Mouse (Mus musculus) hindlimb bud, embryonic 11.5 days (tissue): ENCODE measurements at regions not wholly inside any gene's neighbourhood (a gene's known extent, or its start where the extent isn't known, plus 50 kb on each side); places are given as distances from the start of the nearest gene placed in this dataset.

Experiments
- DNase-seq: peaks from one replicate; pipeline ENCODE4 v3.0.0-alpha.2; 2012; ENCODE audit warnings: low read depth, low spot score; ENCODE audit errors: extremely low spot score

DNA sequence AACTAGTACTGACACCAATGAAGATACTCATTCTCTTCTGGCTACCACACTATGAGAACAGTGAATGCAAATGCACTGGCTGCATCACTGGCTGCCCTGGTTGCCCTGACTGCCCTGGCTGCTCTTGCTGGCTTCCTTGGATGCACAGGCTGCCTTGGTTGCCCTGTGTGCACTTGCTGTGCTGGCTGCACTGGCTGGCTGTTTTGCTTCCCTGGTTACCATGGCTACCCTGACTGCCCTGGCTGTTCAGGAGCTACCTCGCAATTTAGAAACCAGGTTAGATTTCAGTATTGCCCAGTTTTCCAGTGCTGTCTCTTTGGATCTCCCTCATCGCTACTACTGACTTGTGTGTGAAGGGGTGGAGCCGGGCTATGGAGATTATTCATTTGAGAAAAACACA is 175.7 kb downstream of the Fat4 start:
- no peak for DNase-seq

- DNase-seq, result no peak
Observed at GRCm38 (mm10) chr3:39065457-39065856, 178.7 kb downstream of the Fat4 start.

DNA sequence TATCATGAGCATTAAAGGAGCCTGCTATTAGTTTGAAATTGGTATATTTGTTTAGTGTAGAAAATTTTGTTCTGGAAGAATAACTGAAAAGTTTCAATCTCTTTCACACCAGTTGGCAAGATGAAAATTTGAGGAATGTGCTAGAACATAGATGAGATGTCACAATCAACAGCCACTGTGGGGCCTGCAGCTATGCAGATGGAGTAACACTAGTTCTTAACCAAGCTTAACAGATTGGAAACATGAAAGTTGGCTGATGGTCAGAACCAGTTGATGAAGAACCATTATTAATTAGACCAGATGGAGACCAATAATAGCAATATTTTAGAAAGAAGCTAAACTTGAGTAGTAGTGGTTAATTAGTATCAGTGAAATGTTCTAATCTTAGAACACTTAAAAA is 182.3 kb downstream of the Fat4 start:
- no peak for DNase-seq

- DNase-seq, result no peak
Observed at GRCm38 (mm10) chr3:39082678-39083270, 196.0 kb downstream of the Fat4 start.

DNA sequence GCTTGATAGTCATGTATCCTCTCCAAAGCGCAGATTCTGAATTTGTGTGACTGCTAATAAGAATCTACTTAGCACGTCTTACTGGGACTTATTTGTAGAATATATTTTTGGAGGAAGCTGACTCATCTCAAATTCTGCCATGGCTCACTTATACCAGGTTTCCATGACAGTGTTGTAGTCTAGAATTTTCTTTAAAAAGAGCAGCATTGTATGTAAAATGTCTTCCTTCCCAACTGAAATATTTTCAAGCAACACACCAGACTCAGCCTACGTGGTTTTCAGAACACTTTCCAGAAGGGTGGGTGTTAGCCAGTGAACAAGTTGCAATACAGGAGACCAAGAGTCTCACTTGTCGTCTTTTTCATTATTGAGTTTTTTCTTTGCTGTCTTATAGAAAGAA is 202.2 kb downstream of the Fat4 start:
- no peak for DNase-seq

GRCm38 (mm10) chr3:39102324-39102723 is 215.6 kb downstream of the Fat4 start:
- DNase-seq, result no peak

GRCm38 (mm10) chr3:39109756-39110392 is 223.1 kb downstream of the Fat4 start:
- no peak for DNase-seq

DNA sequence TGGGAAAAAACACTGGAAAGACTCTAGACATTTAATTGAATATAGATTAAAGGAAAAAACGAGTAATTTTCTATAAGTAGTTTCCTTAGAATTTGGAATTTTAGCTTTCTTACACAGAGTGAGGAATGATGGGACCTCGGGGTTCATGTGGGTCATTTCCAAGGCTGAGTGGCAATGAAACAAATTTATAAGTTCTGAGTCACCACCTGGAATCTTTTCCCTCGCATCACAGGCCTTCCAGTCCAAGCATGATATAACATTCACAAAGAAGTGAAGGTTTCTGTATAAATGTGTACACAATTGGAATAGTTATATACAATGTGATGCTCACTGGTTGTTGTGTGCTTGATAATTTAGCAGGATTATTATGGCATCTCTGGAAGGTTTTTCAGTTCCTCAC is 227.3 kb downstream of the Fat4 start:
- no peak for DNase-seq

DNA sequence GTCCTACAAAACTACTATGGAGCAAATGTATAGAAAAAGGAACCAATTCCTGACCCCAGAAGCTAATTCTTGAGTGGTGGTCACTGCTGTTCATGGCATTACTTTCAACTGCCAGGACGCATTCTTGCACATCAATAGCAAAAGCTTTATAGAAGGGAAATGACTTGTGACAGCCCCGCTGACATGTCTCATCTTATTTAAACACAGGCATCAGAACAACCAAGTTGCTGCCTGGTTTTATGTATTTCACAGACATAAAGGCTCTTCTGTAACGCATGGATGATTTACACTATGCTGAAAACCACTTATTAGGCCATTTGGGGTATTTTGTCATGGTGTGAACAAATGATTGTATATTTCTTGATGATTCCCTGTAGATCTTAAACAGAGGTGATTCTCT is 228.1 kb downstream of the Fat4 start:
- DNase-seq, result no peak

DNA sequence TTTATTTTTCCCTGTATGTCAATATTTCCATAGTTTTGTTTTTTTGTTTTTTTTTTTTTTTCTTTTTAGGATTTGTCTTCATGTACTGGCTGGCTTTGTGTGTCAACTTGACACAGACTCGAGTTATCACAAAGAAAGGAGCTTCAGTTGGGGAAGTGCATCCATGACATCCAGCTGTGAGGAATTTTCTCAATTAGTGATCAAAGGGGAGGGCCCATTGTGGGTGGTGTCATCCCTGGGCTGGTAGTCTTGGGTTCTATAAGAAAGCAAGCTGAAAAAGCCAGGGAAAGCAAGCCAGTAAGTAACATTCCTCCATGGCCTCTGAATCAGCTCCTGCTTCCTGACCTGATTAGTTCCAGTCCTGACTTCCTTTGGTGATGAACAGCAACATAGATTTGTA is 228.7 kb downstream of the Fat4 start:
- no peak for DNase-seq

DNA sequence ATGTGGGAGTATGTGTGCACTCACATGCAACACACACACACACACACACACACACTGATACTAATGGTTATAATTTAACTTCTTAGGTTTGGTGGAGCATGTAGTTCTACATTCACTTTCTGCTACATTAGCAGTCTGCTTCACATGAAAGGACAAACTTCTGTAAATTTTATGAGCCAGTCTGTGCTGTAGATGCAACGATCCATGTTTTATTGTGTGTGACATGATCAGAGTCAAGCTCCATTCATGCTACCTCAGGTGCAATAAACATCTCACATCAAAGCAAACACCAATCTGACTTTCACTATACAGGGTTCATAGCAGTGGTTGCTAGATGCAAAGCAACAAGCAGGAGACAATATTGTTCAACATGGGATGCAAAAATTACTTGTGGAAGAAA is 235.5 kb downstream of the Fat4 start:
- no peak for DNase-seq

GRCm38 (mm10) chr3:39130532-39130931 is 243.8 kb downstream of the Fat4 start:
- DNase-seq, result no peak

GRCm38 (mm10) chr3:39165006-39165667 is 278.4 kb downstream of the Fat4 start:
- DNase-seq, result no peak

GRCm38 (mm10) chr3:39182646-39183045 is 295.9 kb downstream of the Fat4 start:
- no peak for DNase-seq

- DNase-seq, result no peak
Observed at GRCm38 (mm10) chr3:39195102-39195501, 308.4 kb downstream of the Fat4 start.

DNA sequence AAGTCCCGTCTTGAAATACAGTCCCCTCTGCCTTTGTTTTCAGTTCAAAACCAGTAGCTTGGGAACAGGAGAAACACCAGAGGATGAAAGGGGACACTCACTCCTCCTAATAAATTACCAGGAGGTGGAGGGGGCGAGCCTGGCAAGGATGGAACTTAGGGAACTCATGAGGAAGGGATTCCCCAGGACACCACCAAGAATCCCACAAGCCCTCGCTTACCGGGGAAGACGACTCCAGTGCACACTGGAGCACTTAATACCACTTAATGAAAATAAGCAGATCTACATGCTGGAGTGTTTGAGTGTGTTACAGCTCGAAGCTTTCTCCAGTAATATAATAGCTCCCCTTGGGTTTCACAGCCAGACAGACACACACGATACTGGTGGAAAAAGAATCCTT is 315.9 kb downstream of the Fat4 start:
- DNase-seq, result no peak

GRCm38 (mm10) chr3:39208651-39209050 is 321.9 kb downstream of the Fat4 start:
- DNase-seq, result no peak

GRCm38 (mm10) chr3:39209382-39210165 is 322.8 kb downstream of the Fat4 start:
- DNase-seq, result no peak

GRCm38 (mm10) chr3:39211670-39212069 is 324.9 kb downstream of the Fat4 start:
- DNase-seq, result no peak

GRCm38 (mm10) chr3:39220011-39220706 is 333.4 kb downstream of the Fat4 start:
- peak; percentile 22 for DNase-seq

GRCm38 (mm10) chr3:39220707-39221034 is 333.9 kb downstream of the Fat4 start:
- DNase-seq, result peak; percentile 1
